Mouse (Mus musculus) adrenal gland, adult 2 months (tissue): ENCODE data around the gene Gm21983. TPM values are rescaled to one million over a fixed set of nuclear protein-coding genes. Genes with fewer than 3 reads are reported as not detected.

Source experiments
- microRNA-seq, 2 experiments: library from miRNA; unstranded; fragments of <30 nt; microRNA quantifications; one replicate each; pipeline ENCODE4 v1.2.0; 2021
- polyA plus RNA-seq: library from polyadenylated mRNA; depleted of rRNA; stranded (reverse); fragments of >200 nt; gene quantifications from 2 replicates; pipeline ENCODE4 v1.2.3, GENCODE M21; 2012; rRNA removed
- total RNA-seq, 2 experiments: library from RNA; stranded (reverse); gene quantifications; 2 replicates each; pipeline ENCODE4 v1.2.3; 2021

Gene Gm21983
- total and polyA plus RNA-seq, 3 experiments = 0.10 TPM; not detected in 2

Small RNA genes lying within 50 kb of the gene (microRNA-seq; reads per million reads assigned to microRNA genes)
- gene Mir1191 (0 to 0.44 reads per million in 2 experiments), gene Mir3101 (0 to 0.88 reads per million in 2 experiments)

Other genes starting within 250 kb of the Gm21983 start
- not detected for gene Cyp2a22, start 241.7 kb downstream of the Gm21983 start, total RNA-seq
- not detected in 2 replicates for gene Cyp2a22, start 241.7 kb downstream of the Gm21983 start, polyA plus RNA-seq
- 1 to 10 TPM in 1 of 2 experiments, under 1 TPM in 1; 0.17 to 4.6 TPM for gene Cyp2a12, start 152.0 kb downstream of the Gm21983 start, total RNA-seq
- gene Cyp2a12, start 152.0 kb downstream of the Gm21983 start, polyA plus RNA-seq = 0.06 TPM in 1 of 2 replicates, not detected in the other
- 100 to 1,000 TPM in 1 of 2 experiments, 1 to 10 TPM in 1; 2.1 to 993 TPM for gene Cyp2f2, start 61.2 kb downstream of the Gm21983 start, total RNA-seq
- 363 and 752 TPM in 2 replicates for gene Cyp2f2, start 61.2 kb downstream of the Gm21983 start, polyA plus RNA-seq
- gene Cyp2t4, start 27.4 kb downstream of the Gm21983 start, total RNA-seq = not detected
- gene Cyp2t4, start 27.4 kb downstream of the Gm21983 start, polyA plus RNA-seq = not detected in 2 replicates
- gene Egln2, start 14.3 kb downstream of the Gm21983 start, total RNA-seq = 100 to 1,000 TPM in 1 of 2 experiments, 10 to 100 TPM in 1; 85.6 to 101 TPM
- 142 and 144 TPM in 2 replicates for gene Egln2, start 14.3 kb downstream of the Gm21983 start, polyA plus RNA-seq
- gene Rab4b, start 2.2 kb downstream of the Gm21983 start, total RNA-seq = 10 to 100 TPM; 53.2 to 60.9 TPM
- gene Rab4b, start 2.2 kb downstream of the Gm21983 start, polyA plus RNA-seq = 86.9 and 97.4 TPM in 2 replicates
- not detected for gene Mia, start 71 bp upstream of the Gm21983 start, total RNA-seq
- gene Mia, start 71 bp upstream of the Gm21983 start, polyA plus RNA-seq = 0.44 TPM in 1 of 2 replicates, not detected in the other
- gene BC024978, start 14.7 kb upstream of the Gm21983 start, total RNA-seq = 10 to 100 TPM; 21.6 to 24.9 TPM
- 24.9 and 25.2 TPM in 2 replicates for gene BC024978, start 14.7 kb upstream of the Gm21983 start, polyA plus RNA-seq
- 10 to 100 TPM; 72.5 to 93.0 TPM for gene Snrpa, start 15.2 kb upstream of the Gm21983 start, total RNA-seq
- 223 and 231 TPM in 2 replicates for gene Snrpa, start 15.2 kb upstream of the Gm21983 start, polyA plus RNA-seq
- gene Itpkc, start 47.6 kb upstream of the Gm21983 start, total RNA-seq = 10 to 100 TPM; 12.7 to 15.5 TPM
- gene Itpkc, start 47.6 kb upstream of the Gm21983 start, polyA plus RNA-seq = 10.1 and 10.6 TPM in 2 replicates
- gene Coq8b, start 51.9 kb upstream of the Gm21983 start, total RNA-seq = 10 to 100 TPM; 49.7 to 64.4 TPM
- gene Coq8b, start 51.9 kb upstream of the Gm21983 start, polyA plus RNA-seq = 175 and 219 TPM in 2 replicates
- gene Numbl, start 77.3 kb upstream of the Gm21983 start, total RNA-seq = 10 to 100 TPM in 1 of 2 experiments, 1 to 10 TPM in 1; 5.2 to 13.3 TPM
- 37.2 and 48.0 TPM in 2 replicates for gene Numbl, start 77.3 kb upstream of the Gm21983 start, polyA plus RNA-seq
- 10 to 100 TPM; 70.3 to 94.7 TPM for gene Ltbp4, start 156.6 kb upstream of the Gm21983 start, total RNA-seq
- 253 and 263 TPM in 2 replicates for gene Ltbp4, start 156.6 kb upstream of the Gm21983 start, polyA plus RNA-seq
- 10 to 100 TPM; 11.3 to 22.5 TPM for gene Shkbp1, start 174.9 kb upstream of the Gm21983 start, total RNA-seq
- gene Shkbp1, start 174.9 kb upstream of the Gm21983 start, polyA plus RNA-seq = 60.8 and 74.5 TPM in 2 replicates
- gene Gm20479, start 176.3 kb upstream of the Gm21983 start, total RNA-seq = 1 to 10 TPM in 1 of 2 experiments, not detected in 1; 6.3 TPM
- gene Gm20479, start 176.3 kb upstream of the Gm21983 start, polyA plus RNA-seq = 0.28 TPM in 2 replicates